Mouse (Mus musculus) C2C12 (cell line): ENCODE measurements around the gene Adgrb3.

ENCODE experiments used
- CTCF ChIP-seq: IDR thresholded peaks from one replicate; pipeline ENCODE4 v1.5.1; 2011; ENCODE audit not compliant: control insufficient read depth, insufficient read depth, insufficient read length
- MAX ChIP-seq: IDR thresholded peaks from one replicate; pipeline ENCODE4 v1.6.1; 2011; ENCODE audit warnings: mild to moderate bottlenecking, control low read depth
- MYOD1 ChIP-seq: IDR thresholded peaks from one replicate; pipeline ENCODE4 v1.6.1; 2011; ENCODE audit warnings: low read depth; ENCODE audit not compliant: control insufficient read depth, insufficient read length
- USF1 ChIP-seq: IDR thresholded peaks from one replicate; pipeline ENCODE4 v1.6.1; 2011; ENCODE audit warnings: low read depth, mild to moderate bottlenecking, control low read depth, moderate library complexity

- TF ChIP-seq CTCF (no peak), USF1 (no peak), MAX (no peak), MYOD1 (no peak)
These were observed 366.9 kb downstream of the Adgrb3 start for GRCm38 (mm10) chr1:25462612-25463011.
